Mouse (Mus musculus) kidney, adult 2 months (tissue): ENCODE measurements at regions not wholly inside any gene's neighbourhood (a gene's known extent, or its start where the extent isn't known, plus 50 kb on each side); places are given as distances from the start of the nearest gene placed in this dataset.

Source experiments
- DNase-seq: peaks from one replicate; pipeline ENCODE4 v3.0.0; 2021
- H3K27ac ChIP-seq: fragments of 200-500 bp; 2 replicates; pipeline ENCODE4 v1.5.1; 2012; ENCODE audit warnings: low read depth, low read length, control low read depth, inconsistent platforms; ENCODE audit not compliant: insufficient read depth
- H3K27me3 ChIP-seq: fragments of 200-500 bp; replicated peaks from 2 replicates; pipeline ENCODE4 v1.6.1; 2012; ENCODE audit warnings: mild to moderate bottlenecking, moderate library complexity, low read length, inconsistent platforms; ENCODE audit not compliant: control insufficient read depth, insufficient read depth
- H3K36me3 ChIP-seq: fragments of 200-500 bp; 2 replicates; pipeline ENCODE4 v1.6.1; 2012; ENCODE audit warnings: mild to moderate bottlenecking, moderate library complexity, low read length, inconsistent platforms; ENCODE audit not compliant: control insufficient read depth, insufficient read depth
- H3K4me1 ChIP-seq: fragments of 200-500 bp; 2 replicates; pipeline ENCODE4 v1.6.1; 2011; ENCODE audit warnings: low read length; ENCODE audit not compliant: control insufficient read depth, insufficient read depth
- H3K4me3 ChIP-seq: fragments of 200-500 bp; 2 replicates; pipeline ENCODE4 v1.5.1; 2011; ENCODE audit warnings: mild to moderate bottlenecking, low read depth, low read length, control low read depth; ENCODE audit not compliant: insufficient read depth
- CTCF ChIP-seq: fragments of 200-500 bp; conservative IDR thresholded peaks from 2 replicates; pipeline ENCODE4 v1.5.1; 2011; ENCODE audit warnings: low read depth, mild to moderate bottlenecking, control low read depth, low read length, moderate library complexity, mixed read lengths; ENCODE audit not compliant: insufficient read depth, insufficient read length
- POLR2A ChIP-seq: fragments of 200-500 bp; IDR thresholded peaks from one replicate; pipeline ENCODE4 v1.6.1; 2011; ENCODE audit warnings: low read depth, low read length, control low read depth
- WGBS: fragments of 180-500 bp; shearing (Covaris S2); methylation state at CpG from one replicate; pipeline ENCODE4 v1.1.7; 2018; 5-methylcytosine and 5-hydroxymethylcytosine counted together

- no peak for DNase-seq
Observed at GRCm38 (mm10) chr5:99782806-99783205, 53.9 kb upstream of the Rasgef1b start.

GRCm38 (mm10) chr5:99785850-99786249 is 57.0 kb upstream of the Rasgef1b start:
- Histone ChIP-seq H3K4me3 (no peak overlapping the region), H3K27me3 (no peaks in the 10 kb centered on the region), H3K4me1 (no peaks in the 10 kb centered on the region), H3K27ac (no peak overlapping the region), H3K36me3 (no peaks in the 10 kb centered on the region)
- DNase-seq, result no peak
- WGBS, result 53% methylated on average over 9 of the region's 9 CpGs
- TF ChIP-seq POLR2A (no peak), CTCF (no peak)

More at GRCm38 (mm10) chr5:99782806-99783205, 53.9 kb upstream of the Rasgef1b start:
- no peaks in the 10 kb centered on the region for H3K36me3 ChIP-seq
- H3K4me3 ChIP-seq, result no peak overlapping the region
- H3K4me1 ChIP-seq, result no peaks in the 10 kb centered on the region
- WGBS, result 43% methylated on average over 1 of the region's 1 CpGs
- H3K27me3 ChIP-seq, result no peaks in the 10 kb centered on the region
- H3K27ac ChIP-seq, result no peak overlapping the region
- no peak for TF ChIP-seq POLR2A
- TF ChIP-seq CTCF, result no peak

GRCm38 (mm10) chr5:99787239-99787638 is 58.4 kb upstream of the Rasgef1b start:
- WGBS, result 45% methylated on average over 10 of the region's 10 CpGs
- H3K27ac ChIP-seq, result no peak overlapping the region
- TF ChIP-seq CTCF (no peak), POLR2A (no peak)
- H3K36me3 ChIP-seq, result no peaks in the 10 kb centered on the region
- DNase-seq, result no peak
- H3K4me3 ChIP-seq, result no peak overlapping the region
- no peaks in the 10 kb centered on the region for H3K4me1 ChIP-seq
- H3K27me3 ChIP-seq, result no peaks in the 10 kb centered on the region

GRCm38 (mm10) chr5:99787665-99788366 is 59.0 kb upstream of the Rasgef1b start:
- Histone ChIP-seq H3K36me3 (no peaks in the 10 kb centered on the region), H3K27ac (no peak overlapping the region), H3K4me1 (no peaks in the 10 kb centered on the region), H3K4me3 (no peak overlapping the region), H3K27me3 (no peaks in the 10 kb centered on the region)
- WGBS, result 69% methylated on average over 3 of the region's 3 CpGs
- TF ChIP-seq CTCF, result no peak
- no peak for DNase-seq

GRCm38 (mm10) chr5:99790733-99791132 is 61.9 kb upstream of the Rasgef1b start:
- WGBS, result 85% methylated on average over 5 of the region's 5 CpGs
- Histone ChIP-seq H3K27ac (no peak overlapping the region), H3K27me3 (no peaks in the 10 kb centered on the region), H3K4me1 (no peaks in the 10 kb centered on the region), H3K4me3 (no peak overlapping the region), H3K36me3 (no peaks in the 10 kb centered on the region)
- no peak for TF ChIP-seq CTCF
- TF ChIP-seq POLR2A, result no peak
- DNase-seq, result no peak

- 38% methylated on average over 8 of the region's 8 CpGs for whole genome bisulfite sequencing
Observed at GRCm38 (mm10) chr5:99800543-99800942, 71.7 kb upstream of the Rasgef1b start.

GRCm38 (mm10) chr5:99801791-99802450 is 73.1 kb upstream of the Rasgef1b start:
- DNase-seq, result no peak
- H3K27me3 ChIP-seq, result no peaks in the 10 kb centered on the region
- no peaks in the 10 kb centered on the region for H3K36me3 ChIP-seq
- 77% methylated on average over 13 of the region's 13 CpGs for WGBS
- no peak for TF ChIP-seq CTCF
- TF ChIP-seq POLR2A, result no peak
- H3K4me1 ChIP-seq, result no peaks in the 10 kb centered on the region
- H3K27ac ChIP-seq, result no peak overlapping the region
- no peak overlapping the region for H3K4me3 ChIP-seq

More at GRCm38 (mm10) chr5:99800543-99800942, 71.7 kb upstream of the Rasgef1b start:
- TF ChIP-seq POLR2A (no peak), CTCF (no peak)
- H3K4me3 ChIP-seq, result no peak overlapping the region
- H3K27ac ChIP-seq, result no peak overlapping the region
- no peaks in the 10 kb centered on the region for H3K4me1 ChIP-seq
- no peak for DNase-seq
- no peaks in the 10 kb centered on the region for H3K36me3 ChIP-seq
- no peaks in the 10 kb centered on the region for H3K27me3 ChIP-seq
